Mouse (Mus musculus) MEL (cell line): ENCODE results near the gene Tom1l2.

ENCODE experiments used
- CHD1 ChIP-seq: IDR thresholded peaks from 2 replicates; pipeline ENCODE4 v1.6.1; 2012; ENCODE audit warnings: low read depth, mild to moderate bottlenecking, inconsistent platforms, low read length, improper control_type of control experiment
- CTCF ChIP-seq, 3 experiments: IDR thresholded peaks in 2 of 3; conservative IDR thresholded peaks in 1 of 3; 2 replicates each; pipeline ENCODE4 v1.5.1; 2011 to 2012; ENCODE audit warnings: low read length in 3 of 3, low read depth in 2 of 3, mild to moderate bottlenecking in 2 of 3, improper control_type of control experiment in 1 of 3, inconsistent platforms in 1 of 3, mixed read lengths in 1 of 3, moderate library complexity in 1 of 3; ENCODE audit not compliant: control insufficient read depth in 1 of 3, insufficient read depth in 1 of 3, poor library complexity in 1 of 3, severe bottlenecking in 1 of 3
- E2F4 ChIP-seq: IDR thresholded peaks from 2 replicates; pipeline ENCODE4 v1.6.1; 2011; ENCODE audit warnings: low read depth, low read length, improper control_type of control experiment, borderline replicate concordance
- MAX ChIP-seq: IDR thresholded peaks from 2 replicates; pipeline ENCODE4 v1.6.1; 2011; ENCODE audit warnings: low read length, improper control_type of control experiment
- MEF2A ChIP-seq: IDR thresholded peaks from 2 replicates; pipeline ENCODE4 v1.6.1; 2014; ENCODE audit warnings: low read depth, mild to moderate bottlenecking, inconsistent platforms, low read length, improper control_type of control experiment; ENCODE audit not compliant: poor library complexity, insufficient replicate concordance, severe bottlenecking; ENCODE audit errors: extremely low read depth
- POLR2A ChIP-seq, 2 experiments: IDR thresholded peaks; 2 replicates each; pipeline ENCODE4 v1.6.1; 2011 to 2012; ENCODE audit warnings: low read length in 2 of 2, mild to moderate bottlenecking in 2 of 2, control low read depth in 1 of 2, improper control_type of control experiment in 1 of 2, low read depth in 1 of 2, moderate library complexity in 1 of 2; ENCODE audit not compliant: control insufficient read depth in 1 of 2, insufficient read depth in 1 of 2, poor library complexity in 1 of 2
- TAL1 ChIP-seq: IDR thresholded peaks from 2 replicates; pipeline ENCODE4 v1.6.1; 2012; ENCODE audit warnings: mild to moderate bottlenecking, inconsistent platforms, low read length, moderate library complexity, mixed read lengths
- TCF12 ChIP-seq: IDR thresholded peaks from 2 replicates; pipeline ENCODE4 v1.6.1; 2014; ENCODE audit warnings: low read depth, mild to moderate bottlenecking, inconsistent platforms, low read length, improper control_type of control experiment, moderate library complexity

DNA sequence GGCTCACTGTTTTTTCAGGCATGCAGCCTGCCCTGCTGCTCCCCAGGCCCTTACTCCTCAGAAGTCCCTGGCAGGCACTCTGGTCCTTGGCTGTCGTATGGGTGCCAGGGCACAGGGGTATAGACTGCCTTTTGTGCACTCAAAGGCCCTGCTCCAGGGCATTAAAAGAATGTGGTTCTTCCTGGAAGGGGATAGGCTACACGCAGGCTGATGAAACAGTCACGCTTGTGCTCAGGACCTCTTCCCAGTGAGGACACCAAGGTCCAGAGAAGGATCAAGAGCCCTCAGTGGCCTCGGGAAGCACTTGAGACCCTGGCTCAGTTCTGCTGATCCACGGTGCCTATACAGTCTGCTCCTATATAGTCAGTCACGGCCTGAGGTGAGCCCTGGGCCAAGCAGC, 139.4 kb downstream of the Tom1l2 start:
- TF ChIP-seq MAX (no peak), CHD1 (no peak), CTCF (IDR thresholded peaks at IDR 0.05 in 2 of 3, conservative IDR thresholded peaks at IDR 0.05 in 1 of 3; ENCODE audit: control insufficient read depth in 1 of 3, insufficient read depth in 1 of 3, low read depth in 2 of 3, low read length in 3 of 3, poor library complexity in 1 of 3, severe bottlenecking in 1 of 3) (no peak), POLR2A (IDR thresholded peaks at IDR 0.05; ENCODE audit: control insufficient read depth in 1 of 2, insufficient read depth in 1 of 2, low read depth in 1 of 2, low read length in 2 of 2, poor library complexity in 1 of 2) (no peak), MEF2A (no peak), TCF12 (no peak), TAL1 (no peak), E2F4 (no peak)
